Mouse (Mus musculus) heart, postnatal 0 days (tissue): ENCODE measurements around the gene Myo9b. TPM values are rescaled to one million over a fixed set of nuclear protein-coding genes. Genes with fewer than 3 reads are reported as not detected.

Experiments used
- ATAC-seq: fragments of 200-750 bp; cut with Nextera tagmentation; 2 replicates; pipeline ENCODE4 v1.8.0; 2017; ENCODE audit warnings: low read depth, moderate number of reproducible peaks, moderate library complexity; ENCODE audit not compliant: insufficient read depth
- DNase-seq: peaks from one replicate; pipeline ENCODE4 v3.0.0-alpha.2; 2016; ENCODE audit warnings: low spot score
- H3K27ac ChIP-seq: fragments of 300-500 bp; sonication (generic); 2 replicates; pipeline ENCODE4 v1.5.1; 2014; ENCODE audit warnings: low read depth, mild to moderate bottlenecking
- H3K27me3 ChIP-seq: fragments of 300-500 bp; sonication (generic); 2 replicates; pipeline ENCODE4 v1.6.1; 2014; ENCODE audit warnings: low read length, mixed read lengths; ENCODE audit not compliant: control insufficient read depth, insufficient read depth
- H3K36me3 ChIP-seq: fragments of 300-500 bp; sonication (generic); replicated peaks from 2 replicates; pipeline ENCODE4 v1.6.1; 2014; ENCODE audit warnings: low read length, mixed read lengths; ENCODE audit not compliant: control insufficient read depth, insufficient read depth
- H3K4me1 ChIP-seq: fragments of 300-500 bp; sonication (generic); 2 replicates; pipeline ENCODE4 v1.6.1; 2014; ENCODE audit warnings: antibody characterized with exemption; ENCODE audit not compliant: control insufficient read depth, insufficient read depth
- H3K4me2 ChIP-seq: fragments of 300-500 bp; sonication (generic); 2 replicates; pipeline ENCODE4 v1.6.1; 2014; ENCODE audit warnings: low read depth, mild to moderate bottlenecking, low read length, moderate library complexity
- H3K4me3 ChIP-seq: fragments of 300-500 bp; sonication (generic); 2 replicates; pipeline ENCODE4 v1.5.1; 2014; ENCODE audit warnings: low read depth, low read length
- H3K9ac ChIP-seq: fragments of 300-500 bp; sonication (generic); replicated peaks from 2 replicates; pipeline ENCODE4 v1.6.1; 2014; ENCODE audit warnings: low read depth, low read length, mixed read lengths
- H3K9me3 ChIP-seq: fragments of 300-500 bp; sonication (generic); replicated peaks from 2 replicates; pipeline ENCODE4 v1.6.1; 2016; ENCODE audit warnings: low read length; ENCODE audit not compliant: control insufficient read depth
- CTCF ChIP-seq: IDR thresholded peaks from 2 replicates; pipeline ENCODE4 v1.5.1; 2016; ENCODE audit warnings: antibody characterized with exemption, control low read depth, low read depth
- EP300 ChIP-seq: IDR thresholded peaks from 2 replicates; pipeline ENCODE4 v1.6.1; 2016; ENCODE audit warnings: antibody characterized with exemption, low read depth
- WGBS: fragments of 180-500 bp; shearing (Covaris S2); extraction: QIAGEN DNeasy Blood & Tissue Kit; methylation state at CpG from one replicate; pipeline ENCODE4 v1.1.7; 2014; 5-methylcytosine and 5-hydroxymethylcytosine counted together
- polyA plus RNA-seq: library from polyadenylated mRNA; unstranded; fragments of >200 nt; fragmentation: Nextera tagmentation; extraction: Ambion mirVana; gene quantifications from 2 replicates; pipeline ENCODE4 v1.2.1, GENCODE M21; 2015
- total RNA-seq: library from RNA; depleted of rRNA; stranded (reverse); fragments of >200 nt; gene quantifications from 2 replicates; pipeline ENCODE4 v1.2.3, GENCODE M21; 2014; ENCODE audit warnings: low replicate concordance

Gene Myo9b
- total and polyA plus RNA-seq, 2 experiments from 2014 or later = 7.1 to 35.0 TPM

GRCm38 (mm10) chr8:71379008-71379407 is 106.5 kb downstream of the Myo9b start:
- WGBS = 80% methylated on average over 4 of the region's 4 CpGs
- DNase-seq (no peak), ATAC-seq (no peak)
- Histone ChIP-seq H3K27ac (no peak overlapping the region), H3K27me3 (no peaks in the 10 kb centered on the region), H3K4me1 (peaks cover 29% of the 10 kb centered on the region), H3K9me3 (no peaks in the 10 kb centered on the region), H3K4me2 (peak overlapping the region; percentile 100; the same call in 1 of the 2 replicates), H3K4me3 (no peak overlapping the region), H3K9ac (peak overlapping the region; percentile 80), H3K36me3 (peaks cover 29% of the 10 kb centered on the region)
- TF ChIP-seq CTCF (no peak), EP300 (no peak)

DNA sequence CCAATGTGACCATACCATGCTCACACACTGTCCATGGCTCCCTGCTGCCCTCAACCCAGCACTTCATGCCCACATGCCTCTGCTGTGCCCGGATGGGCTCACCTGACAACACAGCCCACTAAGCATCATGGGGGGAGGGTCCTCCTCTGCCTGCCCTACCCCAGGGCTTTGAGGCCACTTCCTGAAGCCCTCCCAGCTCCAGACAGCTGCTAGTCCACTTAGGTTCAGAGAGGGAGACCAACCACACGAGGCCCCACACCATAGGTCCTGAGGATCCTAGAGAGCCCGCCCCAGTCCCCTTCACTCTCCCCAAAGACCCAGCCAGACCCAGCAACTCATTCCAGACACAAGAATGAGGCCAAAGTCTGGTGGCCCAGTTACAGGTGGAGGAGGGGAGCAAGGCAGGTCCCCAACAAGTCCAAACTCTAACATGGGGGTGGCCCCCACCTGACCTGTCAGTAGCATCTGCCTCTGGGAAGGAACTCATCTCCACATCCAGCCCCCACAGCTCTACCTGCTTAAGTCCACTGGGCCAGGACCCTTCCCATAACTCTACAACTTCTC is 107.1 kb downstream of the Myo9b start:
- TF ChIP-seq EP300 (no peak), CTCF (no peak)
- H3K4me1 ChIP-seq = peaks cover 29% of the 10 kb centered on the region

GRCm38 (mm10) chr8:71380178-71381171 is 108.0 kb downstream of the Myo9b start:
- 2% methylated on average over 72 of the region's 72 CpGs for WGBS
- DNase-seq (no peak), ATAC-seq (no peak)
- Histone ChIP-seq H3K27me3 (no peaks in the 10 kb centered on the region), H3K4me1 (peaks cover 29% of the 10 kb centered on the region), H3K9ac (peak overlapping the region; percentile 80), H3K4me2 (peak overlapping the region; percentile 100), H3K36me3 (peaks cover 14% of the 10 kb centered on the region), H3K9me3 (no peaks in the 10 kb centered on the region), H3K4me3 (peak overlapping the region; percentile 93), H3K27ac (peak overlapping the region; percentile 90)
- TF ChIP-seq CTCF (no peak), EP300 (no peak)

More for the DNA sequence above, 107.1 kb downstream of the Myo9b start:
- Histone ChIP-seq H3K27me3 (no peaks in the 10 kb centered on the region), H3K4me2 (peak overlapping the region; percentile 100), H3K36me3 (peaks cover 23% of the 10 kb centered on the region), H3K9me3 (no peaks in the 10 kb centered on the region), H3K4me3 (peak overlapping the region; percentile 93), H3K9ac (peak overlapping the region; percentile 80), H3K27ac (peak overlapping the region; percentile 47; the same call in 1 of the 2 replicates)
- DNase-seq = no peak
- WGBS = 64% methylated on average over 3 of the region's 3 CpGs
- no peak for ATAC-seq

DNA sequence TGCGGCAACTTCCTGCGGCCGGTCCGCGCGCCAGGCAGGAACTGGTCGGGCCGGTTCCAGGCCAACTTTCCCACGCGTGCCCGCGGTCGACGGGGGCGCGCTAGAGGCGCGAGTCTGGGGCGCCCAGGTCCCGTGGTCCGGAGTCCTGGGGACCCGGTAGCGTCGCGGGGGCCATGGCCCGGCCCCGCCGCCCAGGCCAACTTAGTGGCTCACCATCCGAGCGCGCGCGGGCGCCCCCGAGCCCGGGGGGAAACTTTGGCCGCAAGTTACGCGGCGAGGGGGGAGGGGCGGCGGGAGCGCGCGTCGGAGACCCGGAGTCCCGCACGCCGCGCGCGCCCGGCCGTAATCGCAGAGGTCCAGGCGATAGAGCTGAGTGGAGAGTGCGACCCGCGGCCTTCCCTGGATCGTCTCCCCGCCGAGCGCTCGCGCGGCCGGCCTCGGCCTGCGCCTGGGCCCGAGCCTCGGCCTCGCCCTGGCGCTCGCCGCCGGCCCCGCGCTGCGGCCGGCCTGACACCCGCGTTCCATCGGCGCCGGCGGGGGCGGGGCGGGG is 109.0 kb downstream of the Myo9b start, which contains the start of gene Nr2f6:
TSS of gene Nr2f6 (minus strand) at position 540 of the 550 bp plus-strand sequence.
- Histone ChIP-seq H3K9me3 (no peaks in the 10 kb centered on the region), H3K36me3 (peaks cover 9% of the 10 kb centered on the region; the same call in 1 of the 2 replicates), H3K4me1 (peaks cover 19% of the 10 kb centered on the region), H3K4me3 (peak within 1 kb of the TSS; percentile 93), H3K27me3 (no peaks in the 10 kb centered on the region), H3K9ac (peak within 1 kb of the TSS; percentile 80), H3K27ac (peak within 1 kb of the TSS; percentile 90), H3K4me2 (peak within 1 kb of the TSS; percentile 100)
- WGBS = under 1% methylated on average over 57 of the region's 89 CpGs
- TF ChIP-seq CTCF (no peak), EP300 (0 out of 2 replicates have a peak, but pooled peaks have one; percentile 14)
- no peak for DNase-seq
- peak; percentile 54 for ATAC-seq
